Mouse (Mus musculus) adrenal gland, postnatal 14 days (tissue): ENCODE results near the gene Prkce. TPM values are rescaled to one million over a fixed set of nuclear protein-coding genes. Genes with fewer than 3 reads are reported as not detected.

Experiments used
- DNase-seq: peaks from one replicate; pipeline ENCODE4 v3.0.0; 2021; ENCODE audit warnings: mixed read lengths
- total RNA-seq: library from RNA; stranded (reverse); gene quantifications from 2 replicates; pipeline ENCODE4 v1.2.3, GENCODE M21; 2021

Prkce gene
- total RNA-seq, 1 experiment from 2014 or later, result 26.0 TPM

DNA sequence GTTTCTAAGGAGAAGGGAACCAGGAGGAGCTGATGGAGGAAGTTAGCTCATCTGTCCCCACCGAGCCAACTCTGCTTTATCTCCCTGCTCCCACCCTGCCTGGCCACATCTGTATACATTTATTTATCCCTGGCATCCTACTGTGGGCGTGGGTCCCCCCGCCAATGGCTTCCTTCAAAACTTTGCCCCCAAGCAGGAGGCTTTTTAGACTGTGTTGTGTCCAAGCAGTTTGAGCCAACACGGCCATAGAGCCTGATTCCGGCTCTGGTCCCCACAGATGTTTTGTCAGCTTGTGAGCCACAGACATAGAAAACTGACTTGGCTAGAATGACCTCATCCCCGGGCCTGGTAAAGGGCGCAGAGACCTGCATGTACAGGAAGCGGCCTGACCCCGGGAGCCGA is 89.1 kb downstream of the Prkce start:
- no peak for DNase-seq

DNA sequence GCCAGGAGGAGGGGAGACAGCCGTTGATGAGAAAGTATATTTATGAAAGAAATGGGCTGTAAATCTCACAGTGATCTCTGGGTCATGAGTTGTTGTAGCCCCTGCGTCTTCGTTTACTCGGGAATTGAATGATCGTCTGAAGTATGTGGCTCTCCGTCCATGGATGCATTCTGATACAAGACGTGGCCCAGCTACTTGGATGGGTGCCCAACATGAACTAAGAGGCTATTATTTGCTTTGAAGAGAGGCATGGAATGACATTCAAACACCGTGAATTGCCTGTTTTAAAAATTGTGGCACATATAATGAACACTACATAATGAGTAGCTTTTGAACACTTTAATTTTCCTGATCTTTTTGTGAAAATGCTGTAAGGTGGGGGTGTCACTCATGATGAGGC is 93.5 kb downstream of the Prkce start:
- no peak for DNase-seq

DNA sequence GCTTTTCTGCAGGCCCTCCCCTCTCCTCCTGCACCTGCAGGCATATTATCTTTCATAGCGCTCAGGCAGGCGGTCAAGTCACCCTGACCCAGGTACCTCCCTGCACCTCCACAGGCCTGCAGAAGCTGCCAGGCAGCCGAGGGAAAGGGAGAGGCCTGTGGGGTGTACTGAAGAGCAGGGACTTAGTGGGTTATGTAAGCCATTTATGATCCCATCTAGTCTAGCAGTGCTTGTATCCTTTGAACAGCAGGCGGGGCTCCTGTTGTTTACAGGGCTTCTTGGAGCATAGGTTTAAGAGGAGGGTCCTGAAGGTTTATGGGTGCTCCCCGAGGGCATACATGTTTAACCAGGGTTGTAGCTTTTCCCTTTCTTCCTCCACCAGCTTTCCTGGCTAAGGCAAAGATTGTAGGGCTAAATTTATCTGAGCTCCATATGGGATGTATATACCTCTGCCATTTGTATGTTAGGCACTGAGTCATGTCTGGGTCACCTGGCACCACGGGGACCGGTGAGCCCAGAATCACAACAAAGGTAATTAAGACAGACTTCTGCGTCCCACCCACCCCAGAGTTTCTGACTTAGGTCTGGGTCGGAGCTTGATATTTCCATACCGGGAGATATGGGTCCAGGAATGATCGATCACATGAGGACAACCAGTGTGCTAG is 96.5 kb downstream of the Prkce start:
- DNase-seq, result no peak

DNA sequence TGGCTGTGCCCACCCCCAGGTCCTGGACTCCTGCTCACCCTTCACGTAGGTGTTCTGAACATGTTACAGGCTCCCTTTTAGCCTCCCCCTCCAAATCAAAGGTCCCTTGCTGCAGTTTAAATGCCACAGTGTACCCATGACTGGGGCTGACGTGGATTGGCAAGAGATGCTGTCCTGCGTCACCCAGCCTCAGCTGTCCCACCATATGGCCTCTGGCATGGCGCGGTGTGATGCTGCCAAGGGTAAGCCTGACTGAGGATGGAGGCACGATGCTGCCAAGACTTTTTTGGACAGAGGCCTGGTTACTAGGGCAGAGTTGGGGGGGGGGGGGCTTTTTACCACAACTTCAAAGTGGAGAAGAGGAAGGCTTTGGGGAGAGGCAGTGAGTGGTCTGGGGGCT is 98.5 kb downstream of the Prkce start:
- no peak for DNase-seq

DNA sequence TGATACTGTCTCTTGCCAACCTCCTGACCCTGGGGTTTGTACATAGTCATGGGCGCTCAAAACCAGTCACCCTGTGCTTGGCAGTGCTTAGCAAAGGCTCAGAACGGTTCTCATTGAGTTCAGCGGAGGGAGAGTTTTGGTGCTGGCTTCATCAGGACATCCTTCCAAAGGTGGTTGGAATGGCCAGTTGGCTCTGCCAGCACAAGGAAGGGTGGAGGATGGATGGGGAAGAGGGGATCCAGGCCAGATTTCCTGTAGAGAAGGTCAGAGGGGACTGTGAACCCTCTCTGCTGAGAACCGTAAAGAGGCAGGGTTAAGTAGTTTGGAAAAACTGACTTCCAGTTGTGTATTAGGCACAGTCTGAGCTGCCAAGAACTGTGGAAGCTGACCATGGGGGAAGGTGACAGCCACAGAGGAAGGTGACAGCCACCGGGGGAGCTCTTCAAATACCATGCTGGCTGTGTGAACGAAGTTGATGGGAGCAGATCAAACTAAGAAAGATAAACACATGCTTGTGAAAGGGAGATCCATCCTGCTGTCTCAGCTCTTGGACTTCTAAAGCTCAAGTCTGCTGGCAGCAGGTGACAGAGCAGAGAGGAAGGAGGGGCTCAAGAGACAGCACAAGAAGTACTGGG is 99.7 kb downstream of the Prkce start:
- DNase-seq, result no peak

DNA sequence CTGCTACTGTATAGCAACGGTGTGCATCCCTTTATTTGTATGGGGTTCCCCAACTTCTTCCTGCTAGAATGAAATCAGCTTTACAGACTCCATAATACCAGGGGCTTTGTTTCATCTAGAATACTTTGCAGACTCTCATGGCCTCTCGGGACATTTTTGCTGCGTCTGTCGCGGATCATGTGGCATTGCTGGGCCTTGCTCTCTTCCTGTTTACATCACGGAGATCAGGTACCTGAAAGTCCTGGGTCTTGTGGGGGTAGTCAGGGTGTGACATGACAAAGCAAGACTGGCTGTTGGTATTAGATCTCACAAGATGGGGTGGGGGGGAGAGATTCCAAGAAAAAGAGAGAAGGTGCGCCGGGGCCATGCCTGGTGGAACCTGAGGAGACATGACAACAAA is 102.1 kb downstream of the Prkce start:
- DNase-seq, result no peak

DNA sequence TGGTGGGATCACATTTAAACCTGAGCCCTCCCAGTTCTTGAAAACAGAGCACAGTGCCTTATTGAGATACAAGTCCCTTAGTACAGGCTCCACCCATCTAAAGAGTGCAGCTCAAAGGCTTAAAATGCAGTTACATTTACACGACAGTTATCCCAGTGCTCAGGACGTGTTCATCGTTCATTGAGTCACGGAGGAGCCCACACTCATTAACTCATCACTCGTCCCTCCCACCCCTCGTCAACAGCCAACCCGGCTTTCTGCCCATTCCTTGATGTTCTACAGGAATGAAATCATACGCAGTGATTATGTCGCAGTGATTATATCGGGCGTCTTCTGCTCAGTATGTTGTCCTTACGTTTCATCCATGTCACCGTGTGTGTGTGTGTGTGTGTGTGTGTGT is 102.9 kb downstream of the Prkce start:
- DNase-seq, result no peak

DNA sequence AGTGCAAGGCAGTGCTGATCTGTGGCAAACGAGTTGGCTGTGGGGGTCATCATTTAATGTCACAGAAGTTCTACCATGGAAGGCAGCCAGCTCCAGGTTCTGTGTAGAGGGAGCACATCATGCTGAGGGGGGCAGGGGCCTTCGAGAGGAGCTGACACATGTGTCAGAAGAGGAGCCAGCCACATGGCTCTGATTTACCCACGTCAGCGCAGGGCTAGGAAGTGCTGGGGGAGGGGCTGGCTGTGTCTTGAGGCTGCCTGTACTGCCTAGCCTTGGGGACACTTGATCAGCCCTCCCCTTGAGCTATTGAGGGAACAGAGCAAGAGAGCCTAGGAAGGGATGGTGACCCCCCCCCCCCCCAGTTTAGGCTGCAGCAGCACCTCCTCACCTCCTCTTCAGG is 103.7 kb downstream of the Prkce start:
- DNase-seq, result peak; percentile 61

DNA sequence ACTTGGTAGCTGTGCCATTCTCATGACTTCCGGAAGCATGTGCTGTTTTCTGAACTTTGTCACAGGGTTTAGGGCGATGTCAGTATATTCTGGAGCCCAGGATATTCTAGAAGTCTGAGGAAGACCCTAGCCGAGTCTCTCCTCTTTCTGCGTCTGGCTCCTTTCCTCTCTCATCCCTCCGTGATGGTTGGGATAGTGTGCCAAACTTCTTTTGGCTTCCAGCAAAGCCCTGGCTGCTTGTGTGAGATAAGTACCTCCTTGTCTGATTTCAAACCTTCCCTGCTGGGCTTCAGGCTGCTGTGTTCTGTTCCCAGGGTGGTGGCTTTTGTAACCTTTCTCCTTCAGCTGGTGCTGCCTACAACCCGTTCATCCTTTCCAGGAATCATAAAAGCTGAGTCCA is 105.4 kb downstream of the Prkce start:
- DNase-seq, result no peak

DNA sequence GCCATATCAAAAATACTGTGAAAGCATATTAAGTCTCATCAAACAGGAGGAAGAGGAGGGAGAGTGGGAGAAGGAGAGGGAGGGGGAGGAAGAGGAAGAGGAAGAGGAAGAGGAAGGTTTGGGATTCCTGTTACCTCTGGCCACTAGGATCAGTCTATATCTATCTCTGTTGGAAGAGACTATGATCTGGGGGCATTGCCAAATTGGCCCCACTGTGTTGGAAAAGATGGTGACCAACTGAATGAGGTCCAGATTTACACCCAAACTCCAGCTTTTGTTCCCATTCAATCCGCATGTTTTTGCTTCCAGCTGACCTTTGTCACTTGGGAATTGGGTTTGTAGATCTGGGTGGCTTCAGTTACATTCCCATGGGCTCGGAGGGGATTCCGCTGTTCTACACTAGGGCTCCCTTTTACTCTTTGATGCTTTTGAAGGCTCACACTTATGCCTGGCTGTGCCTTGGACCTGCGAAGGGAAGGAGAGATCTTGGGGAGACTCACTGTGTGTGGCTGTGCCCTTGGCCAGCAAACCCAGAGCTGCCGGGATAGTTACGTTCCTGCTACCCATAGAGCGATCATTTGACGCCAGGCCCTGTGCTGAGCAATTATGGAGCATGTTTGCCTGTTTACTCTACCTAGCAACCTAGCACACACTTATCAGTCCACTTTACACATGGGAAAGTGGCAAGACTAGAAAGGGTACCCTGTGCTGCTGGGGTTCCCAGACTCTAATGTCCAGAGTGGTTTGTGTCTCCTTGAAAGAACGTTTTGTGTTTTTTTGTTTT is 106.2 kb downstream of the Prkce start:
- DNase-seq, result no peak

DNA sequence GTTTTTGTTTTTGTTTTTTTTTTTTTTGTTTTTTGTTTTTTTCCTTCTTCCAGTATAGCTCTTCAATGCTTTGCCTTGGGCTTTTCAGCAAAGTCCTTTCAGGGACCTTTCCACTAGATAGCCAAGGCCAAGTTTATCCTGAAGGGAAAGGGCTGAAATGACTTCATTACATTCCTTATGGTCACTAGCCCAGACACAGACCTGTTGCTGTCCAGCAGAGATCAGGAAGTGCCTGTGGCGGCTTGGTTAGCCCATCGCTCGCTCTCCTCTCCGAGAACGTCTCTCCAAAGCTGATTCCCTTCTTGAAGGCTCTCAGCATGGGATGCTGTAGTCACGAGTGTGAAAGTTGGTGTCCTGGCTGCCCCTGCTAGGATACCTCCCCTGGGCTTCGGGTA is 106.8 kb downstream of the Prkce start:
- no peak for DNase-seq

DNA sequence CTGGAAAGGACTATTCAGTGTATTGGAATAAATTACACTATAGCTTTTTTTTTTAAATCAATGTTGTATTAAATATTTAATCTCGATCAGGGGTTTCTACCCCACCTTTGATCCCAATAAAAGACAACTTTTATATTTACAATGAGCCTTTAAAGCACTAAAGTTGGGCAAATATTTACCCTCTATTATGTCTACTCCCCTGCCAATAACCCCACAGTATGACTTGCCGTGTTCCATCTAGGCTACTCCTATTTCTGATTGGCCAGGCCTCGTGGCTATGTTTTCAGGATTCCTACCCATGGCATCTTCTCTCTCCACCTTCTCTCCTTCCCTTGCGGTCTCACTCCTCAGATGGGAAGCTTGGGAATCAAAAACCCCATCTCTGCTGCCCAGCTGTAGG is 108.8 kb downstream of the Prkce start:
- DNase-seq, result no peak

DNA sequence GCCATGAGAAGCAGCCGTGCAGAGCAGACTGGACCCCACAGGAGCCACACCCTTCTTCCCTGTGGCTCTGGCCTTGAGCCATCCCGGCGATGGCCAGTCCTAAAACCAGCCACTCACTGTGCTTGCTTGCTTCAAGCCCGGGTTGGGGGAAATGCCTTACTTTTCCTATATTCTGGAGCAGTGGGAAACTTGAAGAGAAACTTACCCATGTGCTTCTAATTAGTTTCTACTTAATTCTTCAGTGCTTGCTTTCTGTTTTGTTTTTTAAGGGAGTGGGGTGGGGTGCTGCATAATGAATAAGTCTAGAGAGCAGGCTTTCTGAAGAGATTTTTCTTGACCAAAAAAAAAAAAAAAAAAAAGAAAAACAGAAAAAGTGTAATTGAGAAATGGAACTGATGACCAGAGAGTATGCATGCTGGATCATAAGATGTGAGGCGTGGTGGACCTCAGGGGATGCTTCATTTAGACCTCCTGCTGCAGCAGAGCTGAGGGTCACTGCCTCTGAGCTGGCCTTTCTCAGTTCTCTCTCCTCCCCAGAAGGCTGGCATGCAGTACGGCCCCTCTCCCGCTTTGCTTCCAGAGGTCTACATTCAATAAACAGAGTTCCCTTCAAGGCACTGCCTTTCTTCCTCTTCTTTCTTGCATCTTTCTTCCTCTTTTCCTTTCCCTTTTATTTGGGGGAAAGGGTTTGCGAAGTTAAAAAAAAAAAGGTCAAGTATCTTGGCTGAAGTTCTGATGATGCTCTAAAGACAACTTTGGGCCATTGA is 109.6 kb downstream of the Prkce start:
- DNase-seq, result no peak

DNA sequence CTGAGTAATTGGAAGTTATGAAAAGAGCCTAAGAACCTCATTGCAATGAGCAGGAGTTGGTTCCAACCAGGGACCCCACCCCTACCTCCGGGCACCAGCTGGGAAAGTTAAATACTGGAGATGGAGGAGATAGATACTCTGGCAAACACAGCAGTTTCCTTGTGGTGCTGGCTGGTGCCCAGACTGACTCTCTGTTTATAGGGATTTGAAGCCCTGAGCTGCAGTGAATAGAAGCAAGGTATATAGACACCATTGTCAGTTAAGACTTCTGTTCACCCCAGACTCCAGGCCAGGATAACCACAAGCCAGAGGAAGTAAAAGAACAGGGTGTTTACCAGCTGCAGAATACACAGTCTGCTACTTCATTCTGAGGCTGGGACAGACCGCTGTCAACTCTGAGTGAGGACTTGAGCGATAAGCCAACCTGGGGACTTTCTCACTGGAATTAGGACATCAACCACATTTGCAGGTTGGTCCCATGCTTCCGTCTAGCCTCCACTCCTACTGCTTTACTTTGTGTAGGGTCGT is 110.5 kb downstream of the Prkce start:
- no peak for DNase-seq

DNA sequence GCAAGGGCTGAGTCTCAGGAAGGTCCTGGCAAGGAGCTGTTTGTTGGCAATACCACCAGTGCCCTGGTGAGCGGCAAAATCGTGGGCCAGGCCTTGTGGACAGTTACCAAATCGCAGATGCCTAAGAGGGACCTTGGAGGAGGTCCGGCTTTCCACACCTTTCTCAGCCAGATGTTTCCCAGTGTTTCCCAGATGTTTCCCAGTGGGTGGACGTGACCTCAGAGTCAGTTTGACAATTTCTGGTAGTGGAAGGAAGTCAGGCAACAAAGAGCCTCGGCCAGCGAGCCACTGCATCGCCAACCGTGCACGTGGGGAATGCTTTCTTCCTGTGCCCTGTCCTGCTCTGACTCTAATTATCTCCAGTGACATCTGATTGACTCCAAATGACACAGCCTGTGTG is 112.2 kb downstream of the Prkce start:
- no peak for DNase-seq

DNA sequence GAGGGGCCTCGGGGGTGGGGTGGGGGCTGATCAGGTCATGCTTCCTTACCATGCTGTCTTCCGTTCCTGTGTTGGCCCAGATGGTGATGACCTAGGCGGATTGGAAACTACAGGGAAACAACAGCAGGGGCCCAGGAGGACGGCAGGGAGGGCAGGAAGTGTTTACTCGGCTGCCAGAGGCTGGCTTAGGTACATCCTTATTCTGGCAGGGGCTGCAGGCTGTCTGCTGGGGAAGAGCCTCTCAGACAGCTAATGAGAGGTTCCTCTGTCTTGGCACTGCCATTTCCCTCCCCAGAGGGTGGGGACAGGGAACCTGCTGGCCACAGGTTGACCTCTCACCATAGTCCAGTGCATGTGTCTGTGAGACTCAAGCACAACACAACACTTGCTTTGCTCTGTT is 116.2 kb downstream of the Prkce start:
- peak; percentile 42 for DNase-seq

DNA sequence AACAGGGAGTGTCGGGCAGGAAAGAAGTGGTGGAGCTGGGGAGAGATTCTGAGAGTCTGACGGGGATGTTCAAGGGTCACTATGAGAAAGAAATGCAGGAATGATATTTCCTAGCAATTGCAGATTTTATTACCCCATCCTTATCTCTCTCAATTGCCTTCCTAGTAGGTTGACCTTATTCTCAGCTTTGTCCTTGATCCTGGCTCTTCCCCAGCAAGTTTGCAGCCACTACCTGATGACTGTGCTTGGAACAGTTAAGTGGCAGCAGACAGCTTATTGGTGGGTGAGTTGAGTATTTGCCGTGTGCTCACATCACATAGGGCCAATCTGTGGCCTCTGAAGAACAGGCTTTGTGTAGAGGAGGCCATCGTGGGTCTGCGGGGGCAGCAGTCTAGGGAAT is 117.5 kb downstream of the Prkce start:
- DNase-seq, result no peak

DNA sequence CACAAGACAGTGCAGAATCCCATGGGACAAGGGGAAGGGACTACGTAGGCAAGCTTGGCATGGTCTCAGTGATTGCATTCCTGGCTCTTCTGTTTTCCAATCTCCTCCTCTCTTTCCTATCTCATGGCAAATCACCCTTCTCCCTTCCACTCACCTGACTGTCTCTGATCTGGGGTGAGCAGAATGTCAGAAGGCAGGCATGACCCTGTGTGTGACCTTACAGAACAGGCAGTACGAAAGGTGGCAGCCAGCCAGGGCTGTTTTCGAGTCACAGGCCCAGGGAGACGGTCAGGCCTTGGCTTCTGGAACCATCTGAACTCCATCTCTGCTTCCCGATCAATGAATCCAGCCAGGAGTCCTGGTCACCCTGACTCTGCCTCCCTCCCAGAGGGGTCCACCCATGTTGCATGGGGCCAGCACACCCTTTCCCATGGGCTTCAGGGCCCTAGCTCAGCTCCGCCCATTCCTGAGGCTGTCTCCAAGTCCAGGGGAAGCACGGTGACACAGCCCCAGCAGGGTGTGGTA is 119.2 kb downstream of the Prkce start:
- DNase-seq, result peak; percentile 86

DNA sequence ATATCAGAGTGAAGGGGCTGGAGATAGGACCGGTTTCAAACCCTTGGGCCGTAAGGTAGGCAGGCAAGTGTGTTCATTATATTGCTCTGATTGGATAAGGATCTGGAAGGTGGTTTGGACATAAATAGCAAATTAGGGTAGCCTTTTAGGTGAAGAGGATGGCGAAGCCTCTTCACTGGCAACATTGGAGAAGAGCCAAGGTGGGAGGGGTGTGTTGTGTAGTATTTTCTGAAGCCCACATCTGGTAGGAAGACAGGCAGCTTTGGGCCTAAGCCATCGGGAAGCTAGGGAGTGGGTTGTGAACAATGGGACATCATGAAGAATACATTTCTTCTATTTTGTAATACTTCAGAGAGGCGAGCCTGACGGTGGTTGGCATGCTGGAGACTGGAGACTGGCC is 125.1 kb downstream of the Prkce start:
- no peak for DNase-seq

DNA sequence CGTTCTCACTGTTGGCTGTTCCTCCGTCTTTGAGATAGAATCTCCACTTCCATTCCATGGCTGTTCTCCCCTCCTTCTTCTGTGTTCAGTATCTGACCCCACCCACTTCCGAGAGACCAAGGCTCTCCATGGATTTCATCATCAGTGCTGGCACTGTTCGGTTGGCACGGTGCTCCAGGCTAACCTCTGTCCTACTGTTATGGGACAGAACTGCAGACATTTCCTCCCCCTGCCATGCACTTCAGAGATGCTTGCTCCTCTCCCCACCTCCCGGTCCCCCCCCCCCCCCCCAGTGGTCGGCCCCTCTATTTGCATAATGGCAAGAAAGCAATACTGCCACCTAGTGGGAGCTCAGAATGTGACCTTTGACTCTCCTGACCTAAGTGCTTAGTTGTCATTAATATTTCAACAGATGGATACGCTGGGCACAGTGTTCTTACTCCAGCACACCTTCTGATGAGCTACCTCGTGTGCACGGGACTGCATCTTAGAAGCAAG is 125.7 kb downstream of the Prkce start:
- DNase-seq, result peak; percentile 84

DNA sequence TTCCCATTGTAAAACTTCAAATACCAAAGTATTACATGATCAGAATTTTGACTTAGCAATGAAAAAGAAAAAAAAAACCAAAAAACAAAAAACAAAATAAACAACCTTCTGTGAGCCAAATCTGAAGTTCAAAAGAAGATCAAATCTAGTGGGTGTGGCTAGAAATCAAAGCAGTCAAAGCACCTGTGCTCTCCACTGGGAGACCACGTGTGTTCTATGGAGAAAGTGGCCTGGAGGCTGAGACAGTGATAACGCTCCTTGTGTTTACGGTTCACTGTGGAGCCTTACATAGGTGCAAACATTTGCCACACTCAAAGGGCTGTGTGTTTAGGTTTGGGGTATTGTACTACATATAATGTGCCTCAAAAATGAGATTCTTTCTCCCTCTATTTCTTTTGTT is 132.0 kb downstream of the Prkce start:
- no peak for DNase-seq
